Mouse (Mus musculus): ENCODE measurements around the gene Kif2a.
"Not testable (repeated sequence)": the region's sequence is repeated elsewhere in the genome, so short reads cannot be mapped to it uniquely, and the experiment has no call there.

Kif2a gene

GRCm38 (mm10) chr13:106928296-106928695 lies 93.6 kb downstream of the Kif2a start:
- no peak for DNase-seq

GRCm38 (mm10) chr13:106925921-106926320 lies 96.0 kb downstream of the Kif2a start:
- DNase-seq = not testable (repeated sequence)

GRCm38 (mm10) chr13:106918322-106919050 lies 103.4 kb downstream of the Kif2a start:
- no peak for DNase-seq

- no peak for DNase-seq
Measured at GRCm38 (mm10) chr13:106913125-106913736, 108.7 kb downstream of the Kif2a start.

GRCm38 (mm10) chr13:106910096-106910495 lies 111.8 kb downstream of the Kif2a start:
- DNase-seq = no peak

Data from thymus, postnatal 36 days (tissue).